Mouse (Mus musculus) neural tube, embryonic 12.5 days (tissue): ENCODE measurements around the gene Cyb5d1. TPM values are rescaled to one million over a fixed set of nuclear protein-coding genes. Genes with fewer than 3 reads are reported as not detected.

Experiments
- ATAC-seq: fragments of 200-750 bp; cut with Nextera tagmentation; 2 replicates; pipeline ENCODE4 v1.8.0; 2017; ENCODE audit warnings: low read depth, mild to moderate bottlenecking, moderate TSS enrichment, moderate library complexity; ENCODE audit not compliant: low FRiP score
- H3K27ac ChIP-seq: fragments of 300-500 bp; sonication (generic); 2 replicates; pipeline ENCODE4 v1.5.1; 2016
- H3K27me3 ChIP-seq: fragments of 300-500 bp; sonication (generic); replicated peaks from 2 replicates; pipeline ENCODE4 v1.6.1; 2016; ENCODE audit warnings: mild to moderate bottlenecking
- H3K36me3 ChIP-seq: fragments of 300-500 bp; sonication (generic); 2 replicates; pipeline ENCODE4 v1.6.1; 2016; ENCODE audit warnings: mild to moderate bottlenecking
- H3K4me1 ChIP-seq: fragments of 300-500 bp; sonication (generic); 2 replicates; pipeline ENCODE4 v1.6.1; 2016
- H3K4me2 ChIP-seq: fragments of 300-500 bp; sonication (generic); replicated peaks from 2 replicates; pipeline ENCODE4 v1.6.1; 2016; ENCODE audit warnings: mild to moderate bottlenecking
- H3K4me3 ChIP-seq: fragments of 300-500 bp; sonication (generic); 2 replicates; pipeline ENCODE4 v1.5.1; 2016
- H3K9ac ChIP-seq: fragments of 300-500 bp; sonication (generic); 2 replicates; pipeline ENCODE4 v1.6.1; 2016; ENCODE audit warnings: mild to moderate bottlenecking
- H3K9me3 ChIP-seq: fragments of 300-500 bp; sonication (generic); 2 replicates; pipeline ENCODE4 v1.6.1; 2016; ENCODE audit warnings: mild to moderate bottlenecking
- WGBS: fragments of 180-500 bp; shearing (Covaris S2); methylation state at CpG from one replicate; pipeline ENCODE4 v1.1.7; 2016; 5-methylcytosine and 5-hydroxymethylcytosine counted together
- polyA plus RNA-seq: library from polyadenylated mRNA; unstranded; fragments of >200 nt; fragmentation: Nextera tagmentation; extraction: Ambion mirVana; gene quantifications from 2 replicates; pipeline ENCODE4 v1.2.1, GENCODE M21; 2016

Cyb5d1 gene
- polyA plus RNA-seq, 1 experiment from 2014 or later = 49.9 TPM

DNA sequence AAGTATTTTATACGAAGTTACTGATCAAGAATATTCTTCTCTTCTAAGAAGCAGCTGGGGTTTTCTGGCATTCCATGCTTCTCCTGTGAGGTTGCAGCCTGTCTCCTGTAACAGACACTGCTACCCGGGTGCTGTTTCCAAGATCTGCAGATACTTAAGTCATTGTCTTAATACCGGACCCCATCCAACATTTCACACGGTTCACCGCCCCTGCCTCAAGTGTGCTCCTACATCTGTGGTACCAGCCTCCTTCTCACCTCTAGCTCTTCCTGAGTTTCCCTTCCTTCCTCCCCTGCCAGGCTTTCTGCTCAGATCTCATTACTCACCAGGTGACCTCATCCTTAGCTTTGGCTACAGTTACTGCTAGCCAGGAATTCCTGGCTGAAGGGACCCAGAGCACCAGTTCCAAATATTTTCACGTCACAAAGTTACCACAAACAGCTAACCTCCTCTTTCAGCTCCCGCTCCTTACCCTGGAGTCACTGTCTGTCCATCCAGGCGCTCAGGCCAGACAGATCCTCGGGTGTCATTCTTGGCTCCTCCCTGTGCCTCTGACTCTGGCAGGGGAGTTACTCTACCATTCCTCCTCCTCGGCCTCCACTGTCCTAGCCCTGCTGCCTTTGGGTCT is 12.8 kb downstream of the Cyb5d1 start:
- H3K4me1 ChIP-seq = no peaks in the 10 kb centered on the region
- peaks cover 7% of the 10 kb centered on the region; the same call in 1 of the 2 replicates for H3K36me3 ChIP-seq
- no peak overlapping the region for H3K27ac ChIP-seq
- no peak overlapping the region for H3K4me3 ChIP-seq
- H3K9me3 ChIP-seq = no peaks in the 10 kb centered on the region
- H3K27me3 ChIP-seq = no peaks in the 10 kb centered on the region
- 72% methylated on average over 10 of the region's 10 CpGs for WGBS
- H3K4me2 ChIP-seq = no peak overlapping the region
- H3K9ac ChIP-seq = no peak overlapping the region
- no peak for ATAC-seq

DNA sequence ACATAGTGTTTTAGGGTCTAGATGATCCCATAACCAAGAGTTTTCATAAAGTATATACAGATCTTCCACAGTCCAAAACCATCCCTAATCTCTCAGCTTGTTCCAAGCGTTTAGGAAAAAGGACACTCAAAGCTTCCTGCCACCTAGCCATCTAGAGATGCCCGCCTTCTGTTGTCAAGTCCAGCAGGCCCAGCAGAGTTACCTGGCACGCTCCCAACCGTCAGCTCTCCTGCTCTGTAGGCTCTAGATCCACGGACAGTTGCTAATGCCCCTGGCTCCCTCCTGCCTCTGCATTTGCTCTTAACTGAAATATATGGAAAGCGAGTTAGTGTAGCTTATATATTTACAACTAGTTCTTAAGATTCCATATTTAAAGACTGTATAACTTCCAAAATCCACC is 14.1 kb downstream of the Cyb5d1 start:
- no peaks in the 10 kb centered on the region for H3K27me3 ChIP-seq
- no peak for ATAC-seq
- no peaks in the 10 kb centered on the region for H3K4me1 ChIP-seq
- no peak overlapping the region for H3K9ac ChIP-seq
- H3K4me2 ChIP-seq = no peak overlapping the region
- no peak overlapping the region for H3K27ac ChIP-seq
- no peak overlapping the region for H3K4me3 ChIP-seq
- H3K9me3 ChIP-seq = no peaks in the 10 kb centered on the region
- WGBS = 85% methylated on average over 6 of the region's 6 CpGs
- peaks cover 7% of the 10 kb centered on the region; the same call in 1 of the 2 replicates for H3K36me3 ChIP-seq

DNA sequence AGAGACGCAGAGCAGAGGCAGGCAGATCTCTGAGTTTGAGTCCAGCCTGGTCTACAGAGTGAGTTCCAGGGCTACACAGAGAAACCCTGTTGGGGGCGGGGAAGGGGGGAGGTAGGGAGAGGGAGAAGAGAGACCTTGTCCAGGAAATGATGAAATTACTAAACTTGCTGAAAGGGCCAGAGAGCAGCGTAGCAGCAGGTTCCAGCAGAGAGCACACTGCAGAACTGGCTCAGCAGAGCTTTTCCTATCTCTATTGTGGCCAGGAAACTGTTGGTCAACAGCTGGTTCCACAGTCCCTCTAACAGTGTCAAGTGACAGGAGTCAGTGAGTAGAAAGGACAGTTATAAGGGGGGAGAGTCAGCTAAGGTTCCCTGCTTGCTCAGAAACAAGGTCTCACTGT is 15.8 kb downstream of the Cyb5d1 start:
- Histone ChIP-seq H3K9ac (no peak overlapping the region), H3K9me3 (no peaks in the 10 kb centered on the region), H3K4me2 (no peak overlapping the region), H3K27me3 (no peaks in the 10 kb centered on the region), H3K27ac (no peak overlapping the region), H3K4me1 (no peaks in the 10 kb centered on the region), H3K4me3 (no peak overlapping the region), H3K36me3 (peaks cover 7% of the 10 kb centered on the region; the same call in 1 of the 2 replicates)
- 88% methylated on average over 3 of the region's 3 CpGs for WGBS
- no peak for ATAC-seq

DNA sequence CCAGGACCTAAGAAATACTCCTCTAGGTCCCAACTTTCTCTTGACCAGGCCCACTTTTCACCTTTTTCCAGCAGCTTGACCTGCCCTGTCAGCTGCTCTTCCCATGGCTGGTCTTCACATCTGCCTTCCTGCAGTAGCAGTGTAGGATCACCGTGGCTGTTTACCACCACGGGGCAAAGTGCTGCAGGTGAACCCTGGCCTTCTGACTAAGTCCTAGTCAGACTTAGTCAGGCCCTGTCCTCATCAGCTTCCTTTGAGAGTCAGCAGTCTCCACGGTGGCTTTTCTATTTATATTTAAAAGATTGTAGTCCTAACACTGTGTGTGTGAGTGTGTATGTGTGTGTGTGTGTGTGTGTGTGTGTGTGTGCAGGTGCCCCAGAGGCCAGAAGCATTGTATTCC is 17.7 kb downstream of the Cyb5d1 start:
- WGBS = 83% methylated on average over 3 of the region's 3 CpGs

DNA sequence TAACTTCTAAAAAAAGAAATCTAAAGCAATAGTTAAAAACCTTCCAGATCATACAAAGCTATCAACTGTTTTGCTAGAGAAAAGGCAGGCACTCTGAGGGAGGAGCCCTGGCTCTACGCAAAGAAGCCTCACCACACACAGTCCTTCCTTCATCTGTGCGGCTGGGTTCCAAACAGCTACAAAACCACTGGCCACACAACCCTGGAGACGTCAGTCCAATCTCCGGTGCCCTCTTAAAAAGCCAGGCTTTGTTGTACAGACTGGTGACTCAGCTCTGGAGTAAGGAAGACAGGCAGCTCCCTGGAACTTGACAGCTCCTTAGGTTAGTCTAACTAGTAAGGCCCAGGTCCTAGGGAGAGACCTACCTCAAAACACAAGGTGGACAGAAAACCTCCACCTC is 19.8 kb downstream of the Cyb5d1 start:
- peaks cover 20% of the 10 kb centered on the region for H3K36me3 ChIP-seq
- H3K9me3 ChIP-seq = no peaks in the 10 kb centered on the region
- H3K4me1 ChIP-seq = peaks cover 19% of the 10 kb centered on the region
- no peak overlapping the region for H3K4me3 ChIP-seq
- no peak overlapping the region for H3K9ac ChIP-seq
- no peak overlapping the region for H3K27ac ChIP-seq
- H3K4me2 ChIP-seq = no peak overlapping the region
- WGBS = 93% methylated on average over 4 of the region's 4 CpGs
- no peaks in the 10 kb centered on the region for H3K27me3 ChIP-seq
- no peak for ATAC-seq

More for the DNA sequence above, 17.7 kb downstream of the Cyb5d1 start:
- H3K4me3 ChIP-seq = no peak overlapping the region
- no peaks in the 10 kb centered on the region for H3K9me3 ChIP-seq
- peaks cover 20% of the 10 kb centered on the region for H3K36me3 ChIP-seq
- no peak overlapping the region for H3K27ac ChIP-seq
- ATAC-seq = no peak
- H3K9ac ChIP-seq = no peak overlapping the region
- no peaks in the 10 kb centered on the region for H3K27me3 ChIP-seq
- H3K4me1 ChIP-seq = no peaks in the 10 kb centered on the region
- H3K4me2 ChIP-seq = no peak overlapping the region

DNA sequence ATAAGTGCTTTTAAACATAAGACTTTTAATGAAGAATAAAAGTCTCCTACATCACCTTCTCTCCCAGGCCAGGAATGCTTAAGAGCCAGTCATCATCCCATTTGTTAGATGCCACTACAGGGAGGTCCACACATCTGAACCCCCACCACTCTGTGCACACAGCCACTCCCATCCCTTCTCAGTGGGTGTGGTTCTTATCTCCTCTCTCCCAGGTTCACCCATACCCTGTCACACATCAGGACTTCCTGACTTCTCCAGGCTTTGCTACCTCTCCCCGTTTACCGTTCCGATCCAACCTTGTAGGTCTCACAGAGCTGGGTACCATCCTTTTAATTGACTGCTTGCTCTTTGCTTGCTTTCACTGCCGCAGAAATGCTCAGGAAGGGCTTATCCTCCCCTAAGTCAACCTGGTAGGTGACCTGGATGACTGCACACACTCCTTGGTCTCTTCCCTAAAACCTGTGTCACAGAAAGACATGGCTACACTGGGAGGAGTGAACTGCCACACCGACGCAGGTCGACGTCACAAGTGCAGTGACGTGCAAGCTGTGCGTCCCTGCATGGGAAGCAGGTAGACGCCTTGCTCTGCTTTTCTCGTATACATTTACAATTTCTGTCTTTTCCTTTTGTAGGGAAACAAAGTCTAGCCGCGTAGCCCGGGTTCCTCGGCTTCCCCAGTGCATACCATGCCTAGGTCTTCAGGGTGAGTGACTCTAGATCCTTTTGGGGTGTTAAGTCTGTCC is 22.0 kb downstream of the Cyb5d1 start:
- no peaks in the 10 kb centered on the region for H3K27me3 ChIP-seq
- no peak overlapping the region for H3K4me2 ChIP-seq
- H3K9ac ChIP-seq = no peak overlapping the region
- ATAC-seq = no peak
- no peak overlapping the region for H3K4me3 ChIP-seq
- H3K4me1 ChIP-seq = peaks cover 24% of the 10 kb centered on the region
- WGBS = 93% methylated on average over 16 of the region's 16 CpGs
- no peaks in the 10 kb centered on the region for H3K9me3 ChIP-seq
- peaks cover 17% of the 10 kb centered on the region for H3K36me3 ChIP-seq
- no peak overlapping the region for H3K27ac ChIP-seq

DNA sequence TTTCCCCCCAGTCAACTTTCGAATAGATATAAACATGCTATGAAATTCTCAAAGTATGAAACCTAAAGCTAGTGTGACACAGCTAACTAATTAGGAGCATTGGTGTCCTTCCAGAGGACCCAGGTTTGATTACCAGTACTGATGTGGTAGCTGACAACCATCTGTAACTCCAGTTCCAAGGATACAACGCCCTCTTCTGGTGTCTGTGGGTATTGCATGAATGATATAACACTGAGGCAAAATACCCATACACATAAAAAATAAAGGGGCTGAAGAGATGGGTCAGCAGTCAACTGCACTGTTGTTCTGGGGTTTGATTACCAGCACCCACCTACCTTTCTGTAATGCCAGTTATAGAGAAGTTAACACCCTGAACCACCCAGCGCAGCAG is 22.7 kb downstream of the Cyb5d1 start:
- no peaks in the 10 kb centered on the region for H3K27me3 ChIP-seq
- H3K27ac ChIP-seq = peak overlapping the region; percentile 55; the same call in 1 of the 2 replicates
- peaks cover 30% of the 10 kb centered on the region for H3K4me1 ChIP-seq
- no peak for ATAC-seq
- WGBS = 67% methylated on average over 3 of the region's 3 CpGs
- no peaks in the 10 kb centered on the region for H3K9me3 ChIP-seq
- no peak overlapping the region for H3K4me3 ChIP-seq
- peak overlapping the region; percentile 48; the same call in 1 of the 2 replicates for H3K4me2 ChIP-seq
- no peak overlapping the region for H3K9ac ChIP-seq
- H3K36me3 ChIP-seq = peaks cover 15% of the 10 kb centered on the region

DNA sequence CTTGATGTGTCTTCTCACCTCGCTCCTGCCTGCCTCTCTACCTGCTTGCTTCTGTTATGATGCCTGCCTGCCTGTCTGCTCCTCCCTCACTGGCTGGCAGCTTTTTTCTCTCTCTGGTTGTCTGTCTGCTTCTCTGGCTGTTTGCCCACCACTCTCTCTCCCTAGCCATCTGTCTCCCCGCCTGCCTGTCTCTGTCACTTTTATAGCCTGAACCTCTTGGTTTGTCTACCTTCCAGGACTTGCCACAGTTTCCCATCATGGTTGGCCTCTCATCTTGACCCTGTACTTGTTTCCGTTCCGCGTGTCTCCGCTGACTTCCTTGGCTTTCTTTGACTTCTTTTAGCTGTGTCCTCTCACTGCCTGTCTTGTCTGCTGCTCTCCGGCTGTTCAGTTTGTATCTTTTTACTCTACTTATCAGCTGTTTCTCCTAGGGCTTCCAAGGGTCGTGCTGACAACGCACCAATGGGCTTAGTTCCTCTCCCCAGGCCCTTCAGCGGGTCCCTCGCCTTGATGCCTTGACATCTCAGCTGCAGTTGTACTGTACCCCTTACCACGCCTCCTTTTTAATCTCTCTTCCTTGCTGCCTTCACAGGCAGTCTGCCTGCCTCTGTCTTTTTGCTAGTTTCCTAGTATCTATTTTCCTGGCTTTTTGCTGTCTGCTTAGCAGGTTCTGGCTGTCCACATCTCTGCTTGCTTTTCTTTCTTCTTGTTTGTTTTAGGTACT is 23.2 kb downstream of the Cyb5d1 start:
- WGBS = 31% methylated on average over 12 of the region's 12 CpGs
- H3K4me1 ChIP-seq = peaks cover 34% of the 10 kb centered on the region
- H3K27ac ChIP-seq = peak overlapping the region; percentile 55
- no peak for ATAC-seq
- no peak overlapping the region; the same call in 1 of the 2 replicates for H3K4me3 ChIP-seq
- no peaks in the 10 kb centered on the region for H3K9me3 ChIP-seq
- H3K27me3 ChIP-seq = no peaks in the 10 kb centered on the region
- H3K36me3 ChIP-seq = peaks cover 13% of the 10 kb centered on the region
- H3K9ac ChIP-seq = 0 out of 2 replicates have a peak overlapping the region, but pooled peaks have one; percentile 0
- peak overlapping the region; percentile 48 for H3K4me2 ChIP-seq

DNA sequence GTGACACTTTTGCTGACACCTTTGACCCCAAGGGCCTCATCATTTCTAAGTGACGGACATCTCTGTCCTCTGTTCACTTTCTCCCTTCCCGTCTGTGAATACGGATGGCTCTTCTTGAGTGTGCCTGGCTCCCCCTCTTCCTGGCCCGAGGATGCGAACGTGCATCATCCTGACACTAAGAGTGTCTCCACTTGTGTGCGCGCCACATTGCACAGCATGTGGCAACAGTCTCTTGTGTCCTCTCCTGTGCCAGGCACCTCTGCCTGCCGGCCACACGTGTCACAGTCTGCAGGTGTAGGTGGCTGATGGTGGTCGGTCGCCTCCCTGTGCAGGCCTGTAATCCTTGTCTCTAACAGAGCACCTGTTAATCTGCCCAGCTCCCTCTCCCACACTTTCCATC is 23.8 kb downstream of the Cyb5d1 start:
- H3K4me2 ChIP-seq = peak overlapping the region; percentile 48
- H3K36me3 ChIP-seq = peaks cover 13% of the 10 kb centered on the region
- H3K9ac ChIP-seq = 0 out of 2 replicates have a peak overlapping the region, but pooled peaks have one; percentile 0
- WGBS = 15% methylated on average over 12 of the region's 12 CpGs
- peaks cover 34% of the 10 kb centered on the region for H3K4me1 ChIP-seq
- no peaks in the 10 kb centered on the region for H3K27me3 ChIP-seq
- ATAC-seq = no peak
- no peak overlapping the region; the same call in 1 of the 2 replicates for H3K4me3 ChIP-seq
- H3K9me3 ChIP-seq = no peaks in the 10 kb centered on the region
- H3K27ac ChIP-seq = peak overlapping the region; percentile 55

DNA sequence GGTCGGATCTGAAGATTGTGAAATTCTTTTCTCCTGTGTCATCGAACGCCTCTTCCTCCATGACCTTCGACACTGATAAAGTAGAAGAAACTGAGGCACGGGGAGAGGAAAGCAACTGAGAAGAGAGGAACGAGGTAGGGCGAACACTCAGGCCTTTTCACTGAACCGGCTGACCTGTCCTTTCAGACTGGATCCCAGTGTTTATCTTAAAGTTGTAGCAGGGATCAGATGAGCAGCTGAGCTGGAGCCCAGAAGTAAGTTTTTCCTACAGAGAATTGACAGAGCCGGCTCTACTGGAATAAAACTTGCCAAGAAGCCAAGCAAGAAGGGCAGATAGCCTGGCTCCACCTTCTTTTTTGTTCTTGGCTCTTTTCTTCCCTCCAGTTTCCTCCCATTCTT is 24.6 kb downstream of the Cyb5d1 start:
- 10% methylated on average over 9 of the region's 9 CpGs for WGBS

DNA sequence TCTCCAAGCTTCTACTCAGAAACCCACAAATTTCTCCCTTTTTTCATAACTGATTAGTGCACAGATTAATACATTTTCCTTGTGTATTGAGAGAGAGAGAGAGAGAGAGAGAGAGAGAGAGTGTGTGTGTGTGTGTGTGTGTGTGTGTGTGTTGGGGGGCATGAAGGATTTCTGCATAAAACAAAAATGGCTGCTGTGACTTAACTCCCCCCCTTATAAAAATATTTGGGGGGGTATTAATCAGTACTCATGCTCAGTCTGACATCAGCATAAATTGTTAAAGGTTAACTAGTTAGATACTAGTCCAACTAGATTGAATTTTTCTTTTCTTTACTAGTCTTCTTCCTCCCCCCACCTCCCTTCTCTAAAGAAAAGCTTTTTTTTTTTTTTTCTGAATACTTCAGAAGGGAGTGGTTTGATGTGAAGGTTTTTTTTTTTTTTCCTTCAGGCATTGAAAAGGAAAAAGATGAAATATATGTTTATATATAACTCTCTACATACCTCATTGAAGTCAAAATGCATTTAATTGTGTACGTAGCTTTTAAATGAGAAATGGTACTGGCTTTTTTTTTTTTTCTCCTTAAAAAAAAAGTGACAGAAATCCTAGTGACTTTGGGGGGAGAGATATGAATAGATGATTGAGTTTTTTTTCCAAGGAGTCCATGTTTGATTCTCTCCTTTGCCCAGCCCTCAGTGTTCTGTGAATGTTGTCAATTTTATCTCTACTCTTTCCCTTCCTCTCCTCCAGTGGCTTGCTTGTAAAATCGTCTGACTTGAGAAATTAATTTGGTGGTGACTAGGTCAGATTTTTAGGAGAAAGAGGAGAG is 25.2 kb downstream of the Cyb5d1 start:
- ATAC-seq = no peak
- peaks cover 45% of the 10 kb centered on the region for H3K4me1 ChIP-seq
- peak overlapping the region; percentile 99; the same call in 1 of the 2 replicates for H3K4me3 ChIP-seq
- peak overlapping the region; percentile 90 for H3K4me2 ChIP-seq
- H3K27me3 ChIP-seq = no peaks in the 10 kb centered on the region
- no peaks in the 10 kb centered on the region for H3K9me3 ChIP-seq
- peak overlapping the region; percentile 99; the same call in 1 of the 2 replicates for H3K9ac ChIP-seq
- WGBS = 23% methylated on average over 2 of the region's 2 CpGs
- H3K27ac ChIP-seq = peak overlapping the region; percentile 59; the same call in 1 of the 2 replicates
- peaks cover 13% of the 10 kb centered on the region; the same call in 1 of the 2 replicates for H3K36me3 ChIP-seq

More for the DNA sequence above, 24.6 kb downstream of the Cyb5d1 start:
- Histone ChIP-seq H3K4me2 (peak overlapping the region; percentile 48), H3K36me3 (peaks cover 13% of the 10 kb centered on the region), H3K9me3 (no peaks in the 10 kb centered on the region), H3K27me3 (no peaks in the 10 kb centered on the region), H3K4me1 (peaks cover 39% of the 10 kb centered on the region), H3K27ac (peak overlapping the region; percentile 59; the same call in 1 of the 2 replicates), H3K9ac (no peak overlapping the region), H3K4me3 (no peak overlapping the region)
- no peak for ATAC-seq
